Mouse (Mus musculus) C2C12 (cell line): ENCODE measurements around the gene Rbms3.

ENCODE experiments used
- CTCF ChIP-seq: IDR thresholded peaks from one replicate; pipeline ENCODE4 v1.5.1; 2011; ENCODE audit not compliant: control insufficient read depth, insufficient read depth, insufficient read length
- MAX ChIP-seq: IDR thresholded peaks from one replicate; pipeline ENCODE4 v1.6.1; 2011; ENCODE audit warnings: mild to moderate bottlenecking, control low read depth
- MYOD1 ChIP-seq: IDR thresholded peaks from one replicate; pipeline ENCODE4 v1.6.1; 2011; ENCODE audit warnings: low read depth; ENCODE audit not compliant: control insufficient read depth, insufficient read length
- MYOG ChIP-seq: IDR thresholded peaks from one replicate; pipeline ENCODE4 v1.6.1; 2011; ENCODE audit not compliant: control insufficient read depth, insufficient read length; ENCODE audit errors: extremely low read depth
- USF1 ChIP-seq: IDR thresholded peaks from one replicate; pipeline ENCODE4 v1.6.1; 2011; ENCODE audit warnings: low read depth, mild to moderate bottlenecking, control low read depth, moderate library complexity

GRCm38 (mm10) chr9:117039941-117040453, 589.7 kb downstream of the Rbms3 start:
- TF ChIP-seq MAX (no peak), CTCF (no peak), MYOD1 (no peak), MYOG (no peak), USF1 (no peak)
